Mouse (Mus musculus): ENCODE measurements around the gene Siglecg. TPM values are rescaled to one million over a fixed set of nuclear protein-coding genes. Genes with fewer than 3 reads are reported as not detected.

Gene Siglecg
- polyA plus RNA-seq, 1 experiment from 2014 or later: 0.12 TPM

DNA sequence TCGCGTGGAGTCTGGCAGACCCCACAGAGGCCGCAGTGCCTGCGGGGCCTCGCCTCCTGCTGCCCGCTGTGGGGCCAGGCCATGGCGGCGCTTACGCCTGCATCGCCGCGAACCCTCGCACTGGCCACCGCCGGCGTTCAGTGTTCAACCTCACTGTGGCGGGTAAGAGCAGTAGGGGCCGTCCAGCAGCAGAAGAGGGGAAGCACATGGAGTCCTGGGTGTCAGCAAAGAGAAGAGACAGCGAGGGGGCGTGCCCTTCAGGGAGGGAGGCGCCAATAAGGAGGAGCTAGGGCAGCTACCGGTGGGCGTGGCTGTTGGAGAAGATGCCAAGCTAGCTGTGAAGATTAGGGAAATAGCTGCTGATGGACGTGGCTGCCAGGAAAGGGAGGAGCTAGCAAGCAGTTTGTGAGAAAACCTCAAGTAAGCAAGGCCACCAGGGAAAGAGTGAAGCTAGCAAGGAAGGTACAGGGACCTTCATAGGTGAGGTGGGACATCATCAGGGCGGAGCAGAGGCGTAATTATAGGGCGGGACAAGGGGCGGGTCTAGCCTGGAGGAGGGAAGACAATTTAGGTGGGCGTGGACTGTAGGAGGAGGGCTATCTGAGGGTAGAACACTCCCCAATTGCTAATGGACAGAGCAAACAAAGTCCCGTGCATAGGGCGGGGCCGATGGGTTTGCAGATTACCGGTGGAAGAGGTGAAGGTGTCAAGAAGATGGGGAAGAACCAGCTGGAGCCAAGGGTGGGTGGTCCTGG lies 57.5 kb downstream of the Siglecg start:
- Histone ChIP-seq H3K4me2 (replicated peaks; ENCODE audit: low read depth) (peak overlapping the region; percentile 92), H3K4me3 (ENCODE audit: low read depth, low read length) (peak overlapping the region; percentile 55), H3K27me3 (ENCODE audit: control insufficient read depth, insufficient read depth, low read length) (no peaks in the 10 kb centered on the region), H3K27ac (replicated peaks) (peak overlapping the region; percentile 69; the same call in 1 of the 2 replicates), H3K4me1 (replicated peaks; ENCODE audit: control insufficient read depth, insufficient read depth) (0 out of 2 replicates have a peak, but pooled peaks cover 2% of the 10 kb centered on the region), H3K9me3 (ENCODE audit: control insufficient read depth, low read length) (no peaks in the 10 kb centered on the region), H3K36me3 (ENCODE audit: control insufficient read depth, insufficient read depth, low read length) (no peaks in the 10 kb centered on the region), H3K9ac (ENCODE audit: low read length) (peak overlapping the region; percentile 63)
- 0% methylated on average over 33 of the region's 33 CpGs for WGBS
- DNase-seq (ENCODE audit: low spot score) (peak; percentile 89), ATAC-seq (ENCODE audit: low FRiP score, low TSS enrichment) (peak; percentile 86)
- TF ChIP-seq EP300 (optimal IDR thresholded peaks at IDR 0.05) (no peak), CTCF (IDR thresholded peaks at IDR 0.05; ENCODE audit: low read depth) (peak; percentile 63)

DNA sequence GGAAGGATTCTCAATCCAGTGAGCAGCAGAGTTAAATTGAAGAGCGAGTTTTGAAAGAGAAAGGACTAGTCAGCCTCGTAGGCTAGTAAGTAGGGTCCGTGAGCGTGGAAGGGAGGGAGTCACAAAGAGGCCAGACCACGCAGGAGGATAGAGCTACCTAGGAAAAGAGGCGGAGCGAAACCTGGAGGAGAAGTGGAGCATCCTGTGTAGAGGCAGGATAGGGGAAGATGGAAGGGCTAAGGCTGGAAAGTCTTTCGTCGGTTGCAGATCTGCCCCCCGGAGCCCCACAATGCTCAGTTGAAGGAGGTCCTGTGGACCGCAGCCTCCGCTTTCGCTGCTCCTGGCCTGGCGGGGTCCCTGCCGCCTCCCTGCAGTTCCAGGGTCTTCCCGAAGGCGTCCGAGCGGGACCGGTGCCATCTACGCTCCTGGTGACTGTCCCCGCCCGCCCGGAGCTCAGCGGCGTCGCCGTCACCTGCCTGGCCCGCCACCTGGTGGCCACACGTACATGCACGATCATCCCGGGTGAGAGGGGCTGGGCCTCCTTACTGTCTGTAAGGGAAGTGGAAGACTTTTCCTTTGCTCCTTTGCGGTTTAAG lies 58.2 kb downstream of the Siglecg start:
- peak overlapping the region; percentile 63 for H3K9ac ChIP-seq (ENCODE audit: low read length)
- under 1% methylated on average over 33 of the region's 33 CpGs for WGBS
- peak overlapping the region; percentile 92 for H3K4me2 ChIP-seq (replicated peaks; ENCODE audit: low read depth)
- peak overlapping the region; percentile 55 for H3K4me3 ChIP-seq (ENCODE audit: low read depth, low read length)
- TF ChIP-seq EP300 (optimal IDR thresholded peaks at IDR 0.05) (no peak), CTCF (IDR thresholded peaks at IDR 0.05; ENCODE audit: low read depth) (peak; percentile 98)
- H3K9me3 ChIP-seq (ENCODE audit: control insufficient read depth, low read length): no peaks in the 10 kb centered on the region
- DNase-seq (ENCODE audit: low spot score): peak; percentile 88
- H3K27ac ChIP-seq (replicated peaks): peak overlapping the region; percentile 69; the same call in 1 of the 2 replicates
- no peaks in the 10 kb centered on the region for H3K36me3 ChIP-seq (ENCODE audit: control insufficient read depth, insufficient read depth, low read length)
- peak; percentile 82 for ATAC-seq (ENCODE audit: low FRiP score, low TSS enrichment)
- H3K4me1 ChIP-seq (replicated peaks; ENCODE audit: control insufficient read depth, insufficient read depth): 0 out of 2 replicates have a peak, but pooled peaks cover 2% of the 10 kb centered on the region
- H3K27me3 ChIP-seq (ENCODE audit: control insufficient read depth, insufficient read depth, low read length): no peaks in the 10 kb centered on the region

Small RNA genes within 50 kb of the gene (microRNA-seq; reads per million reads assigned to microRNA genes)
- gene Mir7051: not detected

Other genes starting within 250 kb of the Siglecg start
- 5.4 and 6.5 TPM in 2 replicates for gene Zfp715, start 94.9 kb upstream of the Siglecg start, polyA plus RNA-seq (2015; fragmentation: Nextera tagmentation; extraction: Ambion mirVana)
- gene Siglecf, start 56.9 kb upstream of the Siglecg start, polyA plus RNA-seq (2015; fragmentation: Nextera tagmentation; extraction: Ambion mirVana): 0.04 and 0.10 TPM in 2 replicates
- 0.11 and 0.23 TPM in 2 replicates for gene Lim2, start 19.5 kb downstream of the Siglecg start, polyA plus RNA-seq (2015; fragmentation: Nextera tagmentation; extraction: Ambion mirVana)
- 0.62 and 0.79 TPM in 2 replicates for gene Nkg7, start 28.9 kb downstream of the Siglecg start, polyA plus RNA-seq (2015; fragmentation: Nextera tagmentation; extraction: Ambion mirVana)
- gene Cldnd2, start 32.6 kb downstream of the Siglecg start, polyA plus RNA-seq (2015; fragmentation: Nextera tagmentation; extraction: Ambion mirVana): not detected in 2 replicates
- 513 and 521 TPM in 2 replicates for gene Etfb, start 35.9 kb downstream of the Siglecg start, polyA plus RNA-seq (2015; fragmentation: Nextera tagmentation; extraction: Ambion mirVana)
- 0.34 and 0.46 TPM in 2 replicates for gene Gm45233, start 35.9 kb downstream of the Siglecg start, polyA plus RNA-seq (2015; fragmentation: Nextera tagmentation; extraction: Ambion mirVana)
- gene Vsig10l, start 54.9 kb downstream of the Siglecg start, polyA plus RNA-seq (2015; fragmentation: Nextera tagmentation; extraction: Ambion mirVana): 36.1 and 40.5 TPM in 2 replicates
- gene Iglon5, start 81.9 kb downstream of the Siglecg start, polyA plus RNA-seq (2015; fragmentation: Nextera tagmentation; extraction: Ambion mirVana): 0.34 and 0.35 TPM in 2 replicates
- gene 4931406B18Rik, start 97.7 kb downstream of the Siglecg start, polyA plus RNA-seq (2015; fragmentation: Nextera tagmentation; extraction: Ambion mirVana): 0.02 TPM in 1 of 2 replicates, not detected in the other
- 2.0 and 2.1 TPM in 2 replicates for gene Cd33, start 136.2 kb downstream of the Siglecg start, polyA plus RNA-seq (2015; fragmentation: Nextera tagmentation; extraction: Ambion mirVana)
- 1.2 TPM in 2 replicates for gene Zfp658, start 154.1 kb downstream of the Siglecg start, polyA plus RNA-seq (2015; fragmentation: Nextera tagmentation; extraction: Ambion mirVana)
- gene Zfp719, start 171.4 kb downstream of the Siglecg start, polyA plus RNA-seq (2015; fragmentation: Nextera tagmentation; extraction: Ambion mirVana): 4.2 and 4.6 TPM in 2 replicates
- not detected in 2 replicates for gene Zfp819, start 199.0 kb downstream of the Siglecg start, polyA plus RNA-seq (2015; fragmentation: Nextera tagmentation; extraction: Ambion mirVana)
- gene Ceacam18, start 226.5 kb downstream of the Siglecg start, polyA plus RNA-seq (2015; fragmentation: Nextera tagmentation; extraction: Ambion mirVana): 0.07 TPM in 1 of 2 replicates, not detected in the other

Measured in stomach, postnatal 0 days (tissue).